Comparison of ENCODE assay signal across 34 mouse cellular contexts in genomic region chr1:90921687-90922086, GRCm38 (mm10). TPM values are rescaled to one million over a fixed set of nuclear protein-coding genes. Genes with fewer than 3 reads are reported as not detected.
DNase-seq lines count a peak whose midpoint lies in the region; ATAC-seq lines count a peak whose summit lies in the region.
"Had no signal": no experiment of that assay in that cellular context is flagged by ENCODE, and none has a peak within 500 bp of the region (broad histone marks: within the 10 kb centered on the region; RNA-seq: fewer than 3 reads in every experiment).

No protein-coding gene starts in this region.

- H3K9me3 ChIP-seq in kidney, embryonic 15.5 days (replicated peaks) = no peaks in the 10 kb centered on the region
- peaks cover 6% of the 10 kb centered on the region; the same call in 1 of the 2 replicates for H3K9me3 ChIP-seq in intestine, embryonic 15.5 days

- H3K4me1 ChIP-seq in kidney, embryonic 15.5 days = peaks cover 8% of the 10 kb centered on the region; the same call in 1 of the 2 replicates
- 0 out of 2 replicates have a peak, but pooled peaks cover 4% of the 10 kb centered on the region for H3K4me1 ChIP-seq in intestine, embryonic 15.5 days (replicated peaks)
- H3K4me1 ChIP-seq: embryonic facial prominence, embryonic 12.5 days; embryonic facial prominence, embryonic 15.5 days; hindbrain, embryonic 12.5 days had no signal

- 0 out of 2 replicates have a peak, but pooled peaks cover 3% of the 10 kb centered on the region for H3K27me3 ChIP-seq in kidney, embryonic 15.5 days
- no peaks in the 10 kb centered on the region for H3K27me3 ChIP-seq in intestine, embryonic 15.5 days (replicated peaks)
- H3K27me3 ChIP-seq: embryonic facial prominence, embryonic 12.5 days; embryonic facial prominence, embryonic 15.5 days had no signal

- H3K36me3 ChIP-seq in kidney, embryonic 15.5 days = no peaks in the 10 kb centered on the region
- H3K36me3 ChIP-seq in intestine, embryonic 15.5 days = no peaks in the 10 kb centered on the region
- H3K36me3 ChIP-seq: embryonic facial prominence, embryonic 12.5 days; embryonic facial prominence, embryonic 15.5 days; hindbrain, embryonic 12.5 days had no signal

- H3K4me2 ChIP-seq in kidney, embryonic 15.5 days = no peak overlapping the region
- no peak overlapping the region for H3K4me2 ChIP-seq in intestine, embryonic 15.5 days (replicated peaks)
- H3K4me2 ChIP-seq: embryonic facial prominence, embryonic 12.5 days; embryonic facial prominence, embryonic 15.5 days; heart, embryonic 11.5 days; hindbrain, embryonic 12.5 days had no signal

- WGBS in kidney, embryonic 15.5 days = 74% methylated on average over 9 of the region's 9 CpGs
- 80% methylated on average over 9 of the region's 9 CpGs for WGBS in intestine, embryonic 15.5 days

- no peak overlapping the region for H3K4me3 ChIP-seq in kidney, embryonic 15.5 days (replicated peaks)
- no peak overlapping the region for H3K4me3 ChIP-seq in intestine, embryonic 15.5 days (replicated peaks)
- H3K4me3 ChIP-seq: embryonic facial prominence, embryonic 12.5 days; embryonic facial prominence, embryonic 15.5 days; gastrocnemius, adult 2 months; hindbrain, embryonic 12.5 days had no signal

- DNase-seq in kidney, adult 11 months = peak; percentile 26
- DNase-seq in kidney, adult 8-10 months = peak; percentile 19 to 42
- no peak for DNase-seq in kidney, postnatal 10 days
- DNase-seq in kidney, postnatal 36 days = peak; percentile 28 to 62
- DNase-seq in adrenal gland, adult 8-10 months = no peak
- DNase-seq in adrenal gland, postnatal 25 days = no peak
- DNase-seq: adrenal gland, postnatal 10 days; cerebellum, adult 11 months; cerebellum, adult 2 months; cerebellum, adult 9-11 months; cerebellum, postnatal 25 days; forebrain, postnatal 0 days; gastrocnemius, adult 2 months; gastrocnemius, postnatal 14 days; heart, adult 11 months had no signal

- H3K27ac ChIP-seq in kidney, embryonic 15.5 days = no peak overlapping the region
- H3K27ac ChIP-seq in intestine, embryonic 15.5 days = no peak overlapping the region
- H3K27ac ChIP-seq: embryonic facial prominence, embryonic 12.5 days; embryonic facial prominence, embryonic 15.5 days; gastrocnemius, adult 2 months; hindbrain, embryonic 12.5 days had no signal

- H3K9ac ChIP-seq in kidney, embryonic 15.5 days = no peak overlapping the region
- no peak overlapping the region for H3K9ac ChIP-seq in intestine, embryonic 15.5 days
- H3K9ac ChIP-seq: embryonic facial prominence, embryonic 12.5 days; embryonic facial prominence, embryonic 15.5 days; forebrain, postnatal 0 days; hindbrain, embryonic 12.5 days had no signal

- no peak for ATAC-seq in kidney, embryonic 15.5 days (replicated peaks; ENCODE audit: low FRiP score)
- ATAC-seq in intestine, embryonic 15.5 days = peak; percentile 70
- ATAC-seq: activated CD4-positive, CD25-positive, alpha-beta regulatory T cell, adult 4 months; forebrain, embryonic 14.5 days; forebrain, postnatal 0 days had no signal

RNA-seq across cellular contexts. Expression of gene Mlph, which starts 6.8 kb away (rescaled TPM):
- 0.38 and 0.48 TPM in 2 replicates for polyA plus RNA-seq in kidney, embryonic 15.5 days (2015; fragmentation: Nextera tagmentation; extraction: Ambion mirVana)
- polyA plus RNA-seq in intestine, embryonic 15.5 days (2015; fragmentation: Nextera tagmentation; extraction: Ambion mirVana) = 0.85 and 1.6 TPM in 2 replicates
- 1 to 10 TPM; 3.8 to 7.5 (median 5.4) TPM for total RNA-seq in adrenal gland, adult 8-10 months (2022)
- total RNA-seq in adrenal gland, postnatal 25 days (2021) = 2.3 and 3.1 TPM in 2 replicates
- polyA plus RNA-seq: activated CD4-positive, CD25-positive, alpha-beta regulatory T cell, adult 4 months had no signal

RNA-seq across cellular contexts. Expression of gene Prlh, which starts 31.2 kb away (rescaled TPM):
- not detected in 2 replicates for polyA plus RNA-seq in kidney, embryonic 15.5 days (2015; fragmentation: Nextera tagmentation; extraction: Ambion mirVana)
- not detected in 2 replicates for polyA plus RNA-seq in intestine, embryonic 15.5 days (2015; fragmentation: Nextera tagmentation; extraction: Ambion mirVana)
- total RNA-seq in adrenal gland, adult 8-10 months (2022) = not detected
- not detected in 2 replicates for total RNA-seq in adrenal gland, postnatal 25 days (2021)
- total RNA-seq: adrenal gland, postnatal 10 days; adrenal gland, postnatal 4 days; common myeloid progenitor, adult 5-6 weeks; ES-E14; forebrain, postnatal 0 days; gastrocnemius, adult 2 months; gastrocnemius, postnatal 14 days; gastrocnemius, postnatal 4 days; heart, adult 8-10 months; heart, postnatal 25 days; hematopoietic stem cell, adult 5-6 weeks had no signal
- polyA plus RNA-seq: activated CD4-positive, CD25-positive, alpha-beta regulatory T cell, adult 4 months; embryonic facial prominence, embryonic 12.5 days; embryonic facial prominence, embryonic 15.5 days; forebrain, embryonic 11.5 days; forebrain, embryonic 14.5 days; forebrain, postnatal 0 days; frontal cortex, adult 2 months; heart, embryonic 11.5 days; heart, embryonic 14.5 days; heart, postnatal 0 days; hindbrain, embryonic 12.5 days had no signal

RNA-seq across cellular contexts. Expression of gene Rab17, which starts 47.8 kb away (rescaled TPM):
- polyA plus RNA-seq in kidney, embryonic 15.5 days (2015; fragmentation: Nextera tagmentation; extraction: Ambion mirVana) = 8.3 and 9.6 TPM in 2 replicates
- polyA plus RNA-seq in intestine, embryonic 15.5 days (2015; fragmentation: Nextera tagmentation; extraction: Ambion mirVana) = 35.2 and 41.0 TPM in 2 replicates
- total RNA-seq in adrenal gland, adult 8-10 months (2022) = not detected
- total RNA-seq in adrenal gland, postnatal 25 days (2021) = not detected in 2 replicates
- total RNA-seq: gastrocnemius, adult 2 months had no signal
- polyA plus RNA-seq: activated CD4-positive, CD25-positive, alpha-beta regulatory T cell, adult 4 months; cerebellum, adult 2 months; forebrain, embryonic 11.5 days; forebrain, postnatal 0 days had no signal

Comparison
In these comparisons a context has a peak if more than half of its experiments do, and no peak if none do; other contexts are left out.
1. DNase-seq: peak in kidney, adult 11 months (single experiment), kidney, adult 8-10 months (2 of 2) and kidney, postnatal 36 days (2 of 2); none in kidney, postnatal 10 days (single experiment), adrenal gland, adult 8-10 months (single experiment) and adrenal gland, postnatal 25 days (single experiment).